Mouse (Mus musculus): Measurements from ENCODE around the gene Zfp318. TPM values are rescaled to one million over a fixed set of nuclear protein-coding genes. Genes with fewer than 3 reads are reported as not detected.
A peak's percentile ranks its signal among the peaks of the same experiment; 100 is the strongest.

The Zfp318 gene
- polyA plus RNA-seq, 1 experiment from 2014 or later = 2.3 TPM

GRCm38 (mm10) chr17:46394631-46395030 is 11.1 kb downstream of the Zfp318 start:
- Histone ChIP-seq H3K27me3 (replicated peaks; ENCODE audit: control insufficient read depth, insufficient read depth, low read length) (no peaks in the 10 kb centered on the region), H3K9ac (ENCODE audit: low read depth, low read length) (no peak overlapping the region), H3K4me1 (ENCODE audit: control insufficient read depth, insufficient read depth, low read length) (no peaks in the 10 kb centered on the region), H3K36me3 (ENCODE audit: control insufficient read depth, insufficient read depth, low read length) (peaks cover 4% of the 10 kb centered on the region), H3K9me3 (ENCODE audit: control insufficient read depth, low read length) (no peaks in the 10 kb centered on the region), H3K4me2 (ENCODE audit: low read depth, low read length) (no peak overlapping the region), H3K4me3 (ENCODE audit: low read length) (no peak overlapping the region), H3K27ac (ENCODE audit: low read length) (no peak overlapping the region)
- 83% methylated on average over 1 of the region's 1 CpGs for WGBS
- ATAC-seq = no peak

DNA sequence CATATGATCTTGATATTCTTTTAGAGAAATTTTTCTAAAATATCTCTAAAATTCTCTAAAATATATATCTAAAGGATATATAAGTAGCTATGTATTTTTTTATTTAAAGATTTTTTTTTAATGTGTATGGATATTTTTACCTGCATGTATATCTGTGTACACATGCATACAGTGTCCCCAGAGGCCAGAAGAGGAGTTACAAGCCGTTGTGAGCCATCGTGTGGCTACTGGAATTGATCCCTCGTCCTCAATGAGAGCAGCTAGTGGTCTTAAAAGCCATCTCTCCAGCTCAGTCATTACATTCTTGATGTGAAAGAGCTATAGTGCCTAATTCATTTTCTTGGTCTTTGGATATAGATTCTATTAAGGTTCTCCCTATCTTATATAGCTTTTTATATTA is 24.9 kb downstream of the Zfp318 start:
- no peaks in the 10 kb centered on the region for H3K27me3 ChIP-seq (replicated peaks; ENCODE audit: control insufficient read depth, insufficient read depth, low read length)
- no peak overlapping the region for H3K4me3 ChIP-seq (ENCODE audit: low read length)
- H3K9ac ChIP-seq (ENCODE audit: low read depth, low read length) = no peak overlapping the region
- no peak overlapping the region for H3K27ac ChIP-seq (ENCODE audit: low read length)
- no peaks in the 10 kb centered on the region for H3K4me1 ChIP-seq (ENCODE audit: control insufficient read depth, insufficient read depth, low read length)
- no peak overlapping the region for H3K4me2 ChIP-seq (ENCODE audit: low read depth, low read length)
- no peak for ATAC-seq
- H3K9me3 ChIP-seq (ENCODE audit: control insufficient read depth, low read length) = no peaks in the 10 kb centered on the region
- WGBS = 34% methylated on average over 3 of the region's 3 CpGs
- peaks cover 10% of the 10 kb centered on the region for H3K36me3 ChIP-seq (ENCODE audit: control insufficient read depth, insufficient read depth, low read length)

- 74% methylated on average over 5 of the region's 5 CpGs for WGBS
Observed at GRCm38 (mm10) chr17:46418628-46419027, 35.1 kb downstream of the Zfp318 start.

DNA sequence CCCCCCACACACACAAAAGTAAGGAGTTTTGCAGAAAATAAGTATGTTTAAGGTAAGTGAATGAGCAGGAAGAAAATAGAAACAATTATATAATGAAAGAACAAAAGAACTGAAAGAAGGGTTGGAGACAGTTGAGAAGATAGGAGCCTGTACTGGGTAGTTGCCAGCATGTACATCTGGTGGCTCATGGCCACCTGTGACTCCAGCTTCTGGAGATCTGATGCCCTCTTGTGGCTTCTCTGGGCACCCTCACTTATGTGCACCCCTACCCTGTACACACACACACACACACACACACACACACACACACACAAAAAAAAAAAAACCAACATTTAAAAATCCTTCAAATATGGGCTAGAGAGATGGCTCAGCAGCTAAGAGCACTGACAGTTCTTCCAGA is 36.2 kb downstream of the Zfp318 start:
- H3K36me3 ChIP-seq (ENCODE audit: control insufficient read depth, insufficient read depth, low read length) = no peaks in the 10 kb centered on the region
- no peak overlapping the region for H3K4me2 ChIP-seq (ENCODE audit: low read depth, low read length)
- no peak overlapping the region for H3K9ac ChIP-seq (ENCODE audit: low read depth, low read length)
- ATAC-seq = no peak
- H3K27me3 ChIP-seq (replicated peaks; ENCODE audit: control insufficient read depth, insufficient read depth, low read length) = no peaks in the 10 kb centered on the region
- H3K4me1 ChIP-seq (ENCODE audit: control insufficient read depth, insufficient read depth, low read length) = no peaks in the 10 kb centered on the region
- no peaks in the 10 kb centered on the region for H3K9me3 ChIP-seq (ENCODE audit: control insufficient read depth, low read length)
- no peak overlapping the region for H3K27ac ChIP-seq (ENCODE audit: low read length)
- H3K4me3 ChIP-seq (ENCODE audit: low read length) = no peak overlapping the region

More at GRCm38 (mm10) chr17:46418628-46419027, 35.1 kb downstream of the Zfp318 start:
- H3K4me1 ChIP-seq (ENCODE audit: control insufficient read depth, insufficient read depth, low read length) = no peaks in the 10 kb centered on the region
- no peaks in the 10 kb centered on the region for H3K27me3 ChIP-seq (replicated peaks; ENCODE audit: control insufficient read depth, insufficient read depth, low read length)
- no peak overlapping the region for H3K4me2 ChIP-seq (ENCODE audit: low read depth, low read length)
- H3K9ac ChIP-seq (ENCODE audit: low read depth, low read length) = no peak overlapping the region
- no peak overlapping the region for H3K27ac ChIP-seq (ENCODE audit: low read length)
- H3K4me3 ChIP-seq (ENCODE audit: low read length) = no peak overlapping the region
- H3K36me3 ChIP-seq (ENCODE audit: control insufficient read depth, insufficient read depth, low read length) = no peaks in the 10 kb centered on the region
- no peaks in the 10 kb centered on the region for H3K9me3 ChIP-seq (ENCODE audit: control insufficient read depth, low read length)
- ATAC-seq = no peak

GRCm38 (mm10) chr17:46426496-46426895 is 43.0 kb downstream of the Zfp318 start:
- Histone ChIP-seq H3K4me3 (ENCODE audit: low read length) (no peak overlapping the region), H3K36me3 (ENCODE audit: control insufficient read depth, insufficient read depth, low read length) (no peaks in the 10 kb centered on the region), H3K27ac (ENCODE audit: low read length) (no peak overlapping the region), H3K9ac (ENCODE audit: low read depth, low read length) (no peak overlapping the region), H3K9me3 (ENCODE audit: control insufficient read depth, low read length) (no peaks in the 10 kb centered on the region), H3K4me2 (ENCODE audit: low read depth, low read length) (no peak overlapping the region), H3K27me3 (replicated peaks; ENCODE audit: control insufficient read depth, insufficient read depth, low read length) (no peaks in the 10 kb centered on the region), H3K4me1 (ENCODE audit: control insufficient read depth, insufficient read depth, low read length) (peaks cover 3% of the 10 kb centered on the region; the same call in 1 of the 2 replicates)
- no peak for ATAC-seq

GRCm38 (mm10) chr17:46428761-46429414 is 45.4 kb downstream of the Zfp318 start, which contains the start of gene Crip3:
Crip3 (plus strand) TSS chr17:46428926.
- peak within 1 kb of the TSS; percentile 12; the same call in 1 of the 2 replicates for H3K4me3 ChIP-seq (ENCODE audit: low read length)
- H3K36me3 ChIP-seq (ENCODE audit: control insufficient read depth, insufficient read depth, low read length) = no peaks in the 10 kb centered on the region
- no peaks in the 10 kb centered on the region for H3K27me3 ChIP-seq (replicated peaks; ENCODE audit: control insufficient read depth, insufficient read depth, low read length)
- 0 out of 2 replicates have a peak, but pooled peaks have one; percentile 50 for ATAC-seq
- no peak within 1 kb of the TSS for H3K9ac ChIP-seq (ENCODE audit: low read depth, low read length)
- H3K4me1 ChIP-seq (ENCODE audit: control insufficient read depth, insufficient read depth, low read length) = peaks cover 4% of the 10 kb centered on the region; the same call in 1 of the 2 replicates
- H3K27ac ChIP-seq (ENCODE audit: low read length) = no peak within 1 kb of the TSS
- peak within 1 kb of the TSS; percentile 49 for H3K4me2 ChIP-seq (ENCODE audit: low read depth, low read length)
- 9% methylated on average over 18 of the region's 18 CpGs for WGBS
- no peaks in the 10 kb centered on the region for H3K9me3 ChIP-seq (ENCODE audit: control insufficient read depth, low read length)

DNA sequence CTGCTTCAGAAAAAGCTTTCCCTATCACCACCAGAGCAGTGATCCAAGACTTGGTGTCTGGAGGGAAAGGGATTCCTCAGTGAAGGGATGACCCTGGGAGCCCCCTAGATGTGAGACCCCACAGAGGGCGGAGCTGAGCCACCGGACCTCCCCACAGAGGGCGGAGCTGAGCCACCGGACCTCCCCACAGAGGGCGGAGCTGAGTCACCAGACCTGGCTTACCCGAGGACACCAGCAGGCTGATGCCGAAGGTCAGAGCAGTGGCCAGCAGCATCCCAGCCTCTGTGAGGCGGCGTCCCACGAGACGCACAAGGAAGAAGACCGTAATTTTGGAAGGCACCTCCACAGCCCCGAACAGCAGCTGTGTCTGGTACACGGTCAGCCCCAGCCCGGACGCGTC is 50.1 kb downstream of the Zfp318 start:
- WGBS = 7% methylated on average over 17 of the region's 17 CpGs
- Histone ChIP-seq H3K4me3 (ENCODE audit: low read length) (peak overlapping the region; percentile 23), H3K4me2 (ENCODE audit: low read depth, low read length) (peak overlapping the region; percentile 49), H3K27me3 (replicated peaks; ENCODE audit: control insufficient read depth, insufficient read depth, low read length) (no peaks in the 10 kb centered on the region), H3K27ac (ENCODE audit: low read length) (no peak overlapping the region), H3K9me3 (ENCODE audit: control insufficient read depth, low read length) (no peaks in the 10 kb centered on the region), H3K36me3 (ENCODE audit: control insufficient read depth, insufficient read depth, low read length) (no peaks in the 10 kb centered on the region), H3K9ac (ENCODE audit: low read depth, low read length) (peak overlapping the region; percentile 45; the same call in 1 of the 2 replicates), H3K4me1 (ENCODE audit: control insufficient read depth, insufficient read depth, low read length) (peaks cover 7% of the 10 kb centered on the region; the same call in 1 of the 2 replicates)
- peak; percentile 60 for ATAC-seq

GRCm38 (mm10) chr17:46436672-46437366 is 53.3 kb downstream of the Zfp318 start:
- 23% methylated on average over 23 of the region's 23 CpGs for WGBS
- ATAC-seq = peak; percentile 45; the same call in 1 of the 2 replicates
- no peak overlapping the region for H3K27ac ChIP-seq (ENCODE audit: low read length)
- H3K9me3 ChIP-seq (ENCODE audit: control insufficient read depth, low read length) = no peaks in the 10 kb centered on the region
- no peak overlapping the region for H3K4me3 ChIP-seq (ENCODE audit: low read length)
- peaks cover 3% of the 10 kb centered on the region; the same call in 1 of the 2 replicates for H3K27me3 ChIP-seq (replicated peaks; ENCODE audit: control insufficient read depth, insufficient read depth, low read length)
- H3K9ac ChIP-seq (ENCODE audit: low read depth, low read length) = no peak overlapping the region
- no peak overlapping the region for H3K4me2 ChIP-seq (ENCODE audit: low read depth, low read length)
- H3K36me3 ChIP-seq (ENCODE audit: control insufficient read depth, insufficient read depth, low read length) = no peaks in the 10 kb centered on the region
- H3K4me1 ChIP-seq (ENCODE audit: control insufficient read depth, insufficient read depth, low read length) = 0 out of 2 replicates have a peak, but pooled peaks cover 4% of the 10 kb centered on the region

DNA sequence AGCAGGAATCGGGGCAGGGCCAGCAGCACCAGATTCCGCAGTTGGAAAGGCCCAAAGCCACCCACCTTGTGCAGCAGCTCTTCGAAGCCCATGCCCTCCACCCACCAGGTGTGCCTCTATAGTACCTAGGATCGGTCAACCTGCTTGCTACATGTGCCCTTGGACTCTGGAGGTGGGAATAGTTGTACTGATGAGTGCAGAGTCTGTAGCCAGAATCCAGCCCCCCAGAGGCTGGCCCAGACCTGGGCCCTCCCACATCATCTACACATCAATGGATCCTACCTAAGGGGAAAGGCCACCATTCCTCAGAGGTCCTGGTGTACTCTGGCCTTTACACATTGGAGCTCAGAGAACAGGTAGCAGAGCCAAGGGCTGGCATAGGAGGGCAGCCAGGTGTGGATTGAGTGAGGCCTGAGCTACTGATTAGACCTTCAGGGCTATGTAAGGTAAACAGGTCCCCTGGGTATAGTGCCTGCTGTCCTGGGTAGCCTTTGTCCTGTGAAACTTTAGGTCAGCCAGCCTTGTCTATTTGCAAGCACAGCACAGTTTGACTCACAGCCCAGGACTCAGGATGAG is 54.9 kb downstream of the Zfp318 start, which contains the start of gene Slc22a7:
TSS of gene Slc22a7 (minus strand) at position 160 of the 576 bp plus-strand sequence.
- Histone ChIP-seq H3K9me3 (ENCODE audit: control insufficient read depth, low read length) (no peaks in the 10 kb centered on the region), H3K4me2 (ENCODE audit: low read depth, low read length) (no peak within 1 kb of the TSS), H3K4me3 (ENCODE audit: low read length) (no peak within 1 kb of the TSS), H3K27me3 (replicated peaks; ENCODE audit: control insufficient read depth, insufficient read depth, low read length) (peaks cover 14% of the 10 kb centered on the region; the same call in 1 of the 2 replicates), H3K9ac (ENCODE audit: low read depth, low read length) (no peak within 1 kb of the TSS), H3K4me1 (ENCODE audit: control insufficient read depth, insufficient read depth, low read length) (0 out of 2 replicates have a peak, but pooled peaks cover 4% of the 10 kb centered on the region), H3K27ac (ENCODE audit: low read length) (no peak within 1 kb of the TSS), H3K36me3 (ENCODE audit: control insufficient read depth, insufficient read depth, low read length) (no peaks in the 10 kb centered on the region)
- WGBS = 78% methylated on average over 4 of the region's 4 CpGs
- ATAC-seq = no peak
